Mouse (Mus musculus) neural tube, embryonic 13.5 days (tissue): ENCODE data around the gene Apobec1. TPM values are rescaled to one million over a fixed set of nuclear protein-coding genes. Genes with fewer than 3 reads are reported as not detected.

Experiments
- ATAC-seq: fragments of 200-750 bp; cut with Nextera tagmentation; 2 replicates; pipeline ENCODE4 v1.8.0; 2017; ENCODE audit warnings: low read depth, mild to moderate bottlenecking, moderate TSS enrichment, moderate library complexity
- H3K27ac ChIP-seq: fragments of 300-500 bp; sonication (generic); replicated peaks from 2 replicates; pipeline ENCODE4 v1.5.1; 2015; ENCODE audit warnings: moderate library complexity, mild to moderate bottlenecking, inconsistent platforms
- H3K27me3 ChIP-seq: fragments of 300-500 bp; sonication (generic); 2 replicates; pipeline ENCODE4 v1.6.1; 2015; ENCODE audit warnings: mild to moderate bottlenecking, inconsistent platforms
- H3K36me3 ChIP-seq: fragments of 300-500 bp; sonication (generic); 2 replicates; pipeline ENCODE4 v1.6.1; 2015; ENCODE audit warnings: mild to moderate bottlenecking, inconsistent platforms
- H3K4me1 ChIP-seq: fragments of 300-500 bp; sonication (generic); replicated peaks from 2 replicates; pipeline ENCODE4 v1.6.1; 2015; ENCODE audit warnings: inconsistent platforms
- H3K4me2 ChIP-seq: fragments of 300-500 bp; sonication (generic); 2 replicates; pipeline ENCODE4 v1.6.1; 2015; ENCODE audit warnings: inconsistent platforms, mild to moderate bottlenecking, moderate library complexity
- H3K4me3 ChIP-seq: fragments of 300-500 bp; sonication (generic); 2 replicates; pipeline ENCODE4 v1.5.1; 2015; ENCODE audit warnings: mild to moderate bottlenecking, inconsistent platforms
- H3K9ac ChIP-seq: fragments of 300-500 bp; sonication (generic); 2 replicates; pipeline ENCODE4 v1.6.1; 2015; ENCODE audit warnings: moderate library complexity, mild to moderate bottlenecking, inconsistent platforms
- H3K9me3 ChIP-seq: fragments of 300-500 bp; sonication (generic); 2 replicates; pipeline ENCODE4 v1.6.1; 2016; ENCODE audit warnings: inconsistent platforms
- WGBS: fragments of 180-500 bp; shearing (Covaris S2); methylation state at CpG from one replicate; pipeline ENCODE4 v1.1.7; 2015; 5-methylcytosine and 5-hydroxymethylcytosine counted together
- polyA plus RNA-seq: library from polyadenylated mRNA; unstranded; fragments of >200 nt; fragmentation: Nextera tagmentation; extraction: Ambion mirVana; gene quantifications from 2 replicates; pipeline ENCODE4 v1.2.1, GENCODE M21; 2015

The Apobec1 gene
- polyA plus RNA-seq, 1 experiment from 2014 or later: 2.3 TPM

DNA sequence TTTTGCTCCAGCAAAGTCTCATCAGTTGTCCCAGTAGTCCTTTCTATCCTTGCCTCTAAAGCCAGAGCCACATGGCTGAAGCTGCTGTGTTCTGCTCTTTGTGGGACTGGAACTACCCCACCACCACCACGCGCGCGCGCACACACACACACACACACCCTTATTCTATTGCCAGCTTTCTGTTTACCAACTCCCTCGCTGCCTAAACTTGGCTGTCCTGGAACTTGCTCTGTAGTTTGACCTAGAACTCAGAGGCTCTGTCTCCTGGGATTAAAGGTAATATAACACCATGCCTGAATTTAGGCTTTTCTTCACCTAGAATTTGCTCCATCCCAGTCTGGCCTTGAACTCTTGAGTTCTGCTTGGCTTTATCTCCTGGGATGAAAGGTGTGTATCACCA lies 18.8 kb upstream of the Apobec1 start:
- Histone ChIP-seq H3K4me1 (no peaks in the 10 kb centered on the region), H3K27ac (no peak overlapping the region), H3K4me3 (no peak overlapping the region), H3K9me3 (no peaks in the 10 kb centered on the region), H3K27me3 (no peaks in the 10 kb centered on the region), H3K36me3 (no peaks in the 10 kb centered on the region), H3K9ac (no peak overlapping the region), H3K4me2 (no peak overlapping the region)
- no peak for ATAC-seq
- WGBS: 96% methylated on average over 6 of the region's 6 CpGs

DNA sequence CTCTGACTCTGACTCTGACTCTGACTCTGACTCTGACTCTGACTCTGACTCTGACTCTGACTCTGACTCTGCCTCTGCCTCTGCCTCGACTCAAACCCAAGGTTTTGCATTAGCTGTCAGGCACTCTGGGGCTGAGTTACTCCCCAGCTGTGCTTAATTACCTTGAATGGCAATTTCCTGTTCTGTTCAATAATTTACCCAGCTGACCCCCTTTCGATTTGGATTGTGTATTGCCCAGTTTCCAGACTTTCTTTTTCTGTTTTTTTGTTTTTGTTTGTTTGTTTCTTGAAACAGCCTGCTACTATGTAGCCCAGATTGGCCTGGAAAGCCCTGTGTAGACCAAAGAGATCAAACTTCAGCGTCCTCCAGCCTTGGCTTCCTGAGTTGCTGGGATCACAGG lies 13.8 kb upstream of the Apobec1 start:
- WGBS: 73% methylated on average over 3 of the region's 3 CpGs
- no peak overlapping the region for H3K4me3 ChIP-seq
- H3K9ac ChIP-seq: no peak overlapping the region
- no peak overlapping the region for H3K27ac ChIP-seq
- H3K4me1 ChIP-seq: no peaks in the 10 kb centered on the region
- no peaks in the 10 kb centered on the region for H3K9me3 ChIP-seq
- ATAC-seq: no peak
- no peaks in the 10 kb centered on the region for H3K36me3 ChIP-seq
- H3K27me3 ChIP-seq: no peaks in the 10 kb centered on the region
- H3K4me2 ChIP-seq: no peak overlapping the region

DNA sequence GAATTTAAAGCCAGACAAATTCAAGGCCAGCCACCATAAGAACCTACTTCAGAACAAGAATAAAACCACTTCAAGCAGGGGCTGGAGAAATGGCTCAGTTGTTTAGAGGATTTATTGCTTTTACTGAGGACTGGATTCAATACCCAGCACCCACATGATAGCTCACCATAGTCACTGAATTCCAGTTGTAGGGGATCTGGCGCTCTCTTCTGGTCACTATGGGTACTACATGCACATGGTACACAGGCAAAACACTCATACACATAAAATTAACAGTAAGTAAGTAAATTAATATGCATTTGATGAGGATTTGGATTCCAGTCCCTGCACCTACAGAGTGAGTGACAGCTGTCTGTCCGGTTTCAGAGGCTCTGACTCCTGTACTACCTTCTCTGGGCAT lies 11.8 kb upstream of the Apobec1 start:
- no peak for ATAC-seq
- no peak overlapping the region for H3K27ac ChIP-seq
- WGBS: 69% methylated on average over 2 of the region's 2 CpGs
- H3K9me3 ChIP-seq: no peaks in the 10 kb centered on the region
- no peaks in the 10 kb centered on the region for H3K27me3 ChIP-seq
- no peaks in the 10 kb centered on the region for H3K36me3 ChIP-seq
- no peak overlapping the region for H3K4me2 ChIP-seq
- H3K4me1 ChIP-seq: no peaks in the 10 kb centered on the region
- no peak overlapping the region for H3K9ac ChIP-seq
- no peak overlapping the region for H3K4me3 ChIP-seq

DNA sequence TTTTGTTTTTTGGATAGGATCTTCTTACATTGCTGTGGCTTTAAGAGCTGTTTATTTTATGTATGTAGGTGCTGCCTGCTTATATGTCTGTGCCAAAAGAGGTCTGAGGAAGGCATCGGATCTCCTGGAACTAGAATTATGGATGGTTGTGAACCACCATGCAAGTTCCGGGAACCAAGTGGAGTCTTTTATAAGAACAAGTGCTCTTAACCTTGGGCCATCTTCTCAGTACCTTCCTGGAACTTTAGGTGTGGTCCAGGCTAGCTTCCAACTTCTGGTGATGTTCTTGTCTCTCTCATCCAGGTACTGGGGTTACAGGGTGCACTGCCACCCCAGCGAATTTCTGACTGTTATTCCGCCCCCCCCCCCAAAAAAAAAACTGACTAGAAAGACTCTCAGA lies 10.2 kb upstream of the Apobec1 start:
- 82% methylated on average over 4 of the region's 4 CpGs for WGBS
- no peak overlapping the region for H3K4me2 ChIP-seq
- no peak overlapping the region for H3K4me3 ChIP-seq
- no peaks in the 10 kb centered on the region for H3K27me3 ChIP-seq
- H3K36me3 ChIP-seq: no peaks in the 10 kb centered on the region
- H3K9me3 ChIP-seq: no peaks in the 10 kb centered on the region
- H3K4me1 ChIP-seq: no peaks in the 10 kb centered on the region
- H3K27ac ChIP-seq: no peak overlapping the region
- ATAC-seq: no peak
- H3K9ac ChIP-seq: no peak overlapping the region

DNA sequence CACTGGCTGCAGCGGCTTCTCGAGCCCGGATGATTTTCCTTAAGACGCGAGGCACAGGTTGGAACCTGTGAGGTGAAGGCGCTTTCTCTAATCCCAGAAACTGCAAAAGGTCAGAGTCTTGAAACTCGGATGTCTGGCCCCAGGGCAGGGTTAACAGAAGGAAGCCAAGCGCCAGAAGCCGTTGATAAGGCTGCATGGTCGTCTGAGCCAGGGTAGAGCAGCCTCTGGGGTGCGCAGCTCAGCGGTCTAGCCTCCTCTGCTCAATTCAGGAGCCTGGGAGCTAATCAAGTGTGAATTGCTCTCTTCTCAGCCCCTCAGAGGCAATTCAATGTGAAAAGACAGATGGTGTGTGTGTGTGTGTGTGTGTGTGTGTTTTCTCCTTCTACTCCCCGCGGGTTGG lies 7.5 kb upstream of the Apobec1 start, which contains the start of gene Gdf3:
Gdf3 (minus strand) TSS at position 317 of the 400 bp plus-strand sequence.
- H3K9ac ChIP-seq: no peak within 1 kb of the TSS
- no peak for ATAC-seq
- H3K27ac ChIP-seq: no peak within 1 kb of the TSS

DNA sequence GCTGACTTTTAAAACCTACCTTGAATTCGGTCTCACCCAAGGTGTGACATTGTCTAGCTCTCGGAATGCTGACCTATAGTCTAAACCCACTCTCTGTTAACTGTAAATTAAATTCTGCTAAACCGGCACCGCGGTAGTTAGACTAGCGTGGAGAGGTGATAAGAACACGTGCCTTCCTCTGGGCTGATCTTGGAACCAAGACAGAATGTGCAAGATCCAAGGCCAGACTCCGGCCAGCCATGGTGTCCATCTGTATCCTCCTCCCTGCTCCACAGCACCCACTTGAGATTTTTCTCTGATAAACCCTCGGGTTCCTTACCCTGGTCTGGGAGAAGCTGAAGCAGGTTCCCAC lies 7.1 kb upstream of the Apobec1 start:
- H3K4me2 ChIP-seq: no peak overlapping the region
- no peak for ATAC-seq
- 79% methylated on average over 9 of the region's 9 CpGs for WGBS
- H3K27ac ChIP-seq: no peak overlapping the region
- no peaks in the 10 kb centered on the region for H3K36me3 ChIP-seq
- H3K9me3 ChIP-seq: no peaks in the 10 kb centered on the region
- H3K27me3 ChIP-seq: no peaks in the 10 kb centered on the region
- no peak overlapping the region for H3K9ac ChIP-seq
- H3K4me1 ChIP-seq: no peaks in the 10 kb centered on the region
- no peak overlapping the region for H3K4me3 ChIP-seq

More for the DNA sequence above, 7.5 kb upstream of the Apobec1 start, which contains the start of gene Gdf3:
- Histone ChIP-seq H3K4me1 (no peaks in the 10 kb centered on the region), H3K27me3 (no peaks in the 10 kb centered on the region), H3K36me3 (no peaks in the 10 kb centered on the region), H3K4me2 (no peak within 1 kb of the TSS), H3K4me3 (no peak within 1 kb of the TSS), H3K9me3 (no peaks in the 10 kb centered on the region)
- 60% methylated on average over 14 of the region's 14 CpGs for WGBS

DNA sequence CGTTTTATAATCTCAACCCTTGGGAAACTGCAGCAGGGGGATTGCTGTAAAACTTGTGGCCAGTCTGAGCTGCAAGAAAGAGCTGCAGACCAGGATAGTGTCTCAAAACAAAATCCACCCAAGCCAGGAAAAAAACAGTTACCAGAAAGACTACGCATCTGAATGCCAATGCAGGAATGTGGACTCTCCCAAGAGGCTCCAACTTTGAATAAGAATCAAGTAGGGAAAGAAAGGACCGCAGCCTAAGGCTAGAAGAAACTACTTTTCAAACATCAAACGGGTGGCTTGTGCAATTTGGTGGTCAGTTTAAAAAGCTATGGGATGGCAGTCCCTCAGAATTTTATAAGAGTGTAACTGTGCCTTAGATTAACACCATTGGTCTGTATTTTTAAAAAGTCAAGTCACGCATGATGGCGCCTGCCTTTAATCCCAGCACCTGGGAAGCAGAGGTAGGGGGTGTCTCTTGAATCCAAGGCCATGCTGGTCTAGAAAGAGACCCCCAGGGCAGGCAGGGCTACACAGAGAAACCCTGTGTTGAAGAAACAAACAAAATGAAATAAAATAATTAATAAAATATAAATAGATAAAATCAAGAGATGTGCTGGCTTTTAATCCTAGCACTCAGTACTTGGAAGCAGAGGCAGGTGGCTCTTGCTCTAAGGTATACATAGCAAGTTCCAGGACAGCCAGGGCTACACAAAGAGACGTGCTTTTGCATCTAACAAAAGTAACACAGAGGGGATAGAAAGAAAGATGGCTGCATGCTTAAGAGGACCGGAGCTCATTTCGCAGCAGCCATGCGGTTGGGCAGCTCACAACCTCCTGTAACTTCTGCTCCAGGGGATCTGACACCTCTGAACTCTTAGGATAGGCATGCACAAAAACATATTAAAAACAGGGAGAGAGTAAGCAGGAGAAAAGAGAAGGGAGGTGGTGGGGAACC lies 6.5 kb upstream of the Apobec1 start:
- H3K4me1 ChIP-seq: no peaks in the 10 kb centered on the region
- H3K4me2 ChIP-seq: no peak overlapping the region
- no peak overlapping the region for H3K9ac ChIP-seq
- WGBS: 77% methylated on average over 10 of the region's 10 CpGs
- H3K36me3 ChIP-seq: no peaks in the 10 kb centered on the region
- no peak for ATAC-seq
- no peak overlapping the region for H3K4me3 ChIP-seq
- H3K9me3 ChIP-seq: no peaks in the 10 kb centered on the region
- no peak overlapping the region for H3K27ac ChIP-seq
- H3K27me3 ChIP-seq: no peaks in the 10 kb centered on the region

DNA sequence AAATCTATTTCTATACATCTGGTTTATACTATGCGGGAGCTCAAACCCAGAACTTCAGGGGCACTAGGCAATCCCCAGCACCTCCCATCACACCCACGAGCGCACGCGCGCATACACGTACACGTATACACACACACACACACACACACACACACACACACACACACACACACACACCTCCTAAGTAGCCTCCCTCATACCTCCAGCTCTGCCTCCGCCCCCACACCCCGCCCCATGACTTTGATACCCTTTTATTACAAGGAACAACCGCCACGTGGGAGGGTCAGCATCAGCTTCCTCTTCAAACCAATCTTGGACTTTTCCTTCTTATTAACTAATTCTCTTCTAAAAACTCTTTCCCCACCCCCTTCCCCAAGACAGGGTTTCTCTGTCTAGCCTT lies 5.5 kb upstream of the Apobec1 start:
- Histone ChIP-seq H3K4me1 (peaks cover 1% of the 10 kb centered on the region; the same call in 1 of the 2 replicates), H3K4me3 (no peak overlapping the region), H3K36me3 (no peaks in the 10 kb centered on the region), H3K9me3 (no peaks in the 10 kb centered on the region), H3K4me2 (no peak overlapping the region), H3K9ac (no peak overlapping the region), H3K27ac (no peak overlapping the region), H3K27me3 (no peaks in the 10 kb centered on the region)
- whole genome bisulfite sequencing: 95% methylated on average over 12 of the region's 12 CpGs
- no peak for ATAC-seq

DNA sequence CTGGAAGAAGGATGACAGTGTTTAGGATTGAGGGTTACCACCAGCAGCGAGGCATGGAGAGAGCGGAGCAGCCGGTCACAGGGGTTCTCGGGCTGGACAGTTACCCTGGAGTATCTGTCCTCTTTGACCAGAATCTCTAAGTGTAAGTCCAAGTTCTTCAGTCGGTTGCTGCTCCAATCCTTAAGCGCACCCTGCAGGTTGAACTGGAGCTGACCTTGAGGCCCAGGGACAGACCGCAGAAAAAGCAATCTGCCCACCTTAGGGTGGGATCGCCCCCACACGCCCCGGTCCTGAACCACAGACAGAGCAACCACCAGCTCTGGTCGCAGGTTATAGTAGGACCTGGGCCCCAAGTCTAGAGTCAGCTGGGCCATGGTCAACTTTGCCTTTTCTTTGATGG lies 4.4 kb upstream of the Apobec1 start:
- Histone ChIP-seq H3K27me3 (no peaks in the 10 kb centered on the region), H3K4me3 (no peak overlapping the region), H3K4me2 (no peak overlapping the region), H3K9me3 (no peaks in the 10 kb centered on the region), H3K4me1 (peaks cover 10% of the 10 kb centered on the region), H3K36me3 (no peaks in the 10 kb centered on the region), H3K9ac (no peak overlapping the region), H3K27ac (no peak overlapping the region)
- no peak for ATAC-seq
- WGBS: 94% methylated on average over 11 of the region's 11 CpGs

DNA sequence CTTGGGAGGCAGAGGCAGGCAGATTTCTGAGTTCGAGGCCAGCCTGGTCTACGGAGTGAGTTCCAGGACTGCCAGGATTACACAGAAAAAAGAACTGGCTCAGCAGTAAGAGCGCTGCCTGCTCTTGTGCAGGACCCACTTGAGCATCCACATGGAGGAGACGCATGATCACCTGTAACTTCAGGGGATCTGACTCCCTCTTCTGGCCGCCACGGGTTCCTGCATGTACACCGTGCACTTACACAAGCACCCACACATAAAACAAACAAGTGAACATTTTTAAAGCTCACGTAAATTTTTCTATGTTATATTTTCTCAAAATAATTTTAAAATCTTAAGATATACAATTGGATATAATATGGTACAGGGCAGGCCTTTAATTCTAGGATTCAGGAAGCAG lies 3.2 kb upstream of the Apobec1 start:
- 91% methylated on average over 8 of the region's 8 CpGs for WGBS

DNA sequence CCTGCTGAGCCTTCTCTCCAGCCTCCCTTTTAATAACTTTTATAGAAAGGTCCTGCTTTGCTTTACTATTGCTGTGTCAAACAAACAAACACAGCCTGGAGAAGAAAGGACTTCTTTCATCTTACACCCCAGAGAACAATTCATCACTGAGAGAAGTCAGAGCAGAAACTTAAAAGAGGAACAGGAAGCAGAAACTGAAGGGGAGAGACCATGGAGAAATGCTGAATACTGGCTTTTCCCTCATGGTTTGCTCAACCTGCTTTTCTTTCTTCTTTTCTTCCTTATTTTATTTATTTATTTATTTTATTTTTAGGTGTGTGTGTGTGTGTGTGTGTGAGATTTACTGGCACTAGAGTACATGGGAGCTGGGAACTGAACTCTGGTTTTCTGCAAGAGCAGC lies 2.0 kb upstream of the Apobec1 start:
- Histone ChIP-seq H3K9ac (no peak overlapping the region), H3K9me3 (no peaks in the 10 kb centered on the region), H3K27me3 (no peaks in the 10 kb centered on the region), H3K4me3 (no peak overlapping the region), H3K4me1 (peaks cover 10% of the 10 kb centered on the region), H3K27ac (no peak overlapping the region), H3K4me2 (no peak overlapping the region), H3K36me3 (no peaks in the 10 kb centered on the region)
- ATAC-seq: no peak

More for the DNA sequence above, 3.2 kb upstream of the Apobec1 start:
- Histone ChIP-seq H3K4me3 (no peak overlapping the region), H3K4me2 (no peak overlapping the region), H3K4me1 (peaks cover 10% of the 10 kb centered on the region), H3K9ac (no peak overlapping the region), H3K27ac (no peak overlapping the region), H3K9me3 (no peaks in the 10 kb centered on the region), H3K36me3 (no peaks in the 10 kb centered on the region), H3K27me3 (no peaks in the 10 kb centered on the region)
- no peak for ATAC-seq

DNA sequence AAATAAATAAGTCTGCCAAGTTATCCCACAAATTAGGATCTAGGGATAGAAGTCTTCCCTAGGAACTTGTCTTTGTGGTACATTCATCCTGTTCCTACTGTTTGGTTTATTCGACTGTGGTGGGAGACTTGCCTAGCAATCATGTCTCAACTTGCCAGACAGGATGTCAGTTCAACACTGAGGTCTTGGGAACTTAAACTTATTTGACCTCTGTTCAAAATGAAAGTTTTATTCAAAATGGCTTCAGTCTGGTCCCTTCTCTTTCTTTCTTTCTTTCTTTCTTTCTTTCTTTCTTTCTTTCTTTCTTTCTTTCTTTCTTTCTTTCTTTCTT lies 713 bp upstream of the Apobec1 start:
- WGBS: 57% methylated on average over 1 of the region's 1 CpGs

DNA sequence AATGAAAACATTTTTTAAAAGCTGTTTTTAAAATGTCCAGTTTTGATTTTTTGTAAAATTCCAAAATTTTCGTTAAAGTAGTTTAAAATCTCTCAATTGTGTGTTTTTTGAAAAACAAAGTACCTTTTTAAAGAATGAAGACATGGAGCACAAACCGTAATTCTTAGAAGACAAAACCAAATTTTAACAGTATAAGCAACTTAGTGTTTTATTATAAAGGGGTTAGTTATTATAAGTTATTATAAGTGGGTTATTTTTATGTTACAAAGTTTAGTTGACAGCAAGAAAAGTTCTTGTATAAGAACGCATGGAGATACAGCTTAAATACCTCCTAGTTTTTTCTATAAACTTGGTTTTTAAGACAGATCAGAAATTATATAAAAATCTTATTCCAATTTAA lies 629 bp downstream of the Apobec1 start:
- 84% methylated on average over 3 of the region's 3 CpGs for WGBS

More for the DNA sequence above, 713 bp upstream of the Apobec1 start:
- peak overlapping the region; percentile 41; the same call in 1 of the 2 replicates for H3K4me3 ChIP-seq
- H3K4me2 ChIP-seq: peak overlapping the region; percentile 63
- no peaks in the 10 kb centered on the region for H3K27me3 ChIP-seq
- peaks cover 10% of the 10 kb centered on the region for H3K4me1 ChIP-seq
- no peak for ATAC-seq
- H3K9me3 ChIP-seq: no peaks in the 10 kb centered on the region
- H3K27ac ChIP-seq: no peak overlapping the region; the same call in 1 of the 2 replicates
- H3K36me3 ChIP-seq: no peaks in the 10 kb centered on the region
- H3K9ac ChIP-seq: no peak overlapping the region

More for the DNA sequence above, 629 bp downstream of the Apobec1 start:
- H3K9me3 ChIP-seq: no peaks in the 10 kb centered on the region
- H3K4me2 ChIP-seq: peak overlapping the region; percentile 63
- H3K27me3 ChIP-seq: no peaks in the 10 kb centered on the region
- H3K4me3 ChIP-seq: peak overlapping the region; percentile 41; the same call in 1 of the 2 replicates
- no peaks in the 10 kb centered on the region for H3K36me3 ChIP-seq
- H3K9ac ChIP-seq: no peak overlapping the region
- no peak overlapping the region for H3K27ac ChIP-seq
- peaks cover 10% of the 10 kb centered on the region for H3K4me1 ChIP-seq
- no peak for ATAC-seq
